Mouse (Mus musculus) stomach, postnatal 0 days (tissue): ENCODE results near the gene Ptch1. TPM values are rescaled to one million over a fixed set of nuclear protein-coding genes. Genes with fewer than 3 reads are reported as not detected.
A peak's percentile ranks its signal among the peaks of the same experiment; 100 is the strongest.

Experiments used
- ATAC-seq: fragments of 200-750 bp; cut with Nextera tagmentation; 2 replicates; pipeline ENCODE4 v1.8.0; 2017; ENCODE audit not compliant: low FRiP score, low TSS enrichment
- DNase-seq: peaks from one replicate; pipeline ENCODE4 v3.0.0-alpha.2; 2016; ENCODE audit warnings: low spot score
- H3K27ac ChIP-seq: fragments of 300-500 bp; sonication (generic); replicated peaks from 2 replicates; pipeline ENCODE4 v1.5.1; 2014; ENCODE audit warnings: mild to moderate bottlenecking, control low read depth
- H3K27me3 ChIP-seq: fragments of 300-500 bp; sonication (generic); 2 replicates; pipeline ENCODE4 v1.6.1; 2014; ENCODE audit warnings: low read length; ENCODE audit not compliant: control insufficient read depth, insufficient read depth
- H3K36me3 ChIP-seq: fragments of 300-500 bp; sonication (generic); 2 replicates; pipeline ENCODE4 v1.6.1; 2014; ENCODE audit warnings: low read length, mixed read lengths; ENCODE audit not compliant: control insufficient read depth, insufficient read depth
- H3K4me1 ChIP-seq: fragments of 300-500 bp; sonication (generic); replicated peaks from 2 replicates; pipeline ENCODE4 v1.6.1; 2014; ENCODE audit warnings: antibody characterized with exemption; ENCODE audit not compliant: control insufficient read depth, insufficient read depth
- H3K4me2 ChIP-seq: fragments of 300-500 bp; sonication (generic); replicated peaks from 2 replicates; pipeline ENCODE4 v1.6.1; 2014; ENCODE audit warnings: low read depth, mild to moderate bottlenecking, control low read depth, moderate library complexity
- H3K4me3 ChIP-seq: fragments of 300-500 bp; sonication (generic); 2 replicates; pipeline ENCODE4 v1.5.1; 2014; ENCODE audit warnings: low read depth, low read length, control low read depth
- H3K9ac ChIP-seq: fragments of 300-500 bp; sonication (generic); 2 replicates; pipeline ENCODE4 v1.6.1; 2014; ENCODE audit warnings: mild to moderate bottlenecking, low read length, control low read depth, mixed read lengths
- H3K9me3 ChIP-seq: fragments of 300-500 bp; sonication (generic); 2 replicates; pipeline ENCODE4 v1.6.1; 2016; ENCODE audit warnings: low read length; ENCODE audit not compliant: control insufficient read depth
- CTCF ChIP-seq: IDR thresholded peaks from 2 replicates; pipeline ENCODE4 v1.5.1; 2016; ENCODE audit warnings: antibody characterized with exemption, low read depth, mild to moderate bottlenecking, moderate library complexity
- EP300 ChIP-seq: optimal IDR thresholded peaks from 2 replicates; pipeline ENCODE3; 2016; ENCODE audit warnings: antibody characterized with exemption
- WGBS: fragments of 180-500 bp; shearing (Covaris S2); extraction: QIAGEN DNeasy Blood & Tissue Kit; methylation state at CpG from one replicate; pipeline ENCODE4 v1.1.7; 2014; 5-methylcytosine and 5-hydroxymethylcytosine counted together
- polyA plus RNA-seq: library from polyadenylated mRNA; unstranded; fragments of >200 nt; fragmentation: Nextera tagmentation; extraction: Ambion mirVana; gene quantifications from 2 replicates; pipeline ENCODE4 v1.2.1, GENCODE M21; 2015

The Ptch1 gene
- polyA plus RNA-seq, 1 experiment from 2014 or later = 8.5 TPM

DNA sequence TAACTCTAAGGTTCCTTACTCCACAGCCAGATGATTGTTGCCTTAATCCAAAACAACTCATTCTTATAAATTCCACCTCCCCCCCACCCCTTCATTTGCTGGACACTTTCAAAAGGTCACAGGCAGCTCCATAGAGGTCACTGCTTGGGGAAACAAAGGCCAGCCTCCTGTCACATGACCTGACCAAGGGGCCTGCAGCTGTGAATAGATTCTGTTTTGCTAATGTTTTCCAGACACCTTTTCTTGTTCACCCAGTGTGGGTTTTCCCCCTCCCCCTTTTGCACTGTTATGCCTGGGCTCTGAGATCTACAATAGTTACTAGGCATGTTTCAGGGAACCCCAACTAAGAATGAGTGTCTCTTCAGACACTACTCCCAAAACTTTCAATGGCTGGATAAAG, 31.9 kb downstream of the Ptch1 start:
- Histone ChIP-seq H3K27ac (no peak overlapping the region), H3K4me3 (no peak overlapping the region), H3K4me2 (no peak overlapping the region), H3K9ac (no peak overlapping the region), H3K27me3 (no peaks in the 10 kb centered on the region), H3K36me3 (peaks cover 35% of the 10 kb centered on the region), H3K4me1 (no peaks in the 10 kb centered on the region), H3K9me3 (no peaks in the 10 kb centered on the region)
- no peak for ATAC-seq
- no peak for DNase-seq
- TF ChIP-seq CTCF (no peak), EP300 (no peak)

DNA sequence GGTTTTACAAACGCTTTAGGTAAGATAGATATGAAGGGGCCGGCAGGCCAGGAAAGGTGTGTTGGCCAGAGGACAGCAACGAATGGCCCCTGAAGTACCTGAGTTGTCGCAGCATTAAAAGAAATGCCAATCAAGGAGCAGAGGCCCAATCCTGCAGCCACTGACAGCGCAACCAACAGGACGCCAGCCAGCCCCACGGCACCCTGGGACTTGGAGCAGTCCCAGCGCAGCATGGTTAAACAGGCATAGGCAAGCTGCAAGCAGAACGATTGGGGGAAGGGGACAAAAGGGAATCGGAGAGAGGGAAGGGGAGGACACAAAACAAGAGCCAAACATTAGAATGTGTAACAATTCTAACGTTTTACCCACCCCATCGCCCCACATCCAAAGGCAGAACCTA, 32.8 kb downstream of the Ptch1 start:
- no peak overlapping the region for H3K4me2 ChIP-seq
- H3K36me3 ChIP-seq = peaks cover 39% of the 10 kb centered on the region
- H3K4me1 ChIP-seq = no peaks in the 10 kb centered on the region
- no peak for TF ChIP-seq CTCF
- no peak for TF ChIP-seq EP300
- H3K4me3 ChIP-seq = no peak overlapping the region
- no peak overlapping the region for H3K27ac ChIP-seq
- WGBS = 77% methylated on average over 12 of the region's 12 CpGs
- H3K27me3 ChIP-seq = no peaks in the 10 kb centered on the region
- H3K9me3 ChIP-seq = no peaks in the 10 kb centered on the region
- DNase-seq = no peak
- no peak overlapping the region for H3K9ac ChIP-seq
- no peak for ATAC-seq

DNA sequence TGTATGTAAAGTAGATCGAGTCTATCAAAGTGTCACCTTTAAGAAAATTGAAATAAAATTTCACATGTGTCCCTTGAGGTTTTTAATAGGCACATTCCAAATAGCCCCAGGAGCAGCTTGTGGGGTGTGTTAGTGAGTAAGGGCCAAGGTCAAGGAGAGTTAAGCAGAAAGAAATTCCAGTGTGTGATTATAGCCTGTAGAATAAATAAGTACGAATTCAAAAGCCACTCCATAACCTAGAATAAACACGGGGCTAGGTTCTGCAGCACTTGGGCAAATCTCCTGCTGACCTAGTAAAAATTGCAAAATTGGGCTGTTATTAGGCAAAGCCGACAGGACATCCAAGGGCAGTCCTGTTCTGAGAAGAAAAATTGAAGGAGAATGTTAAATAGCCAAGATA, 38.4 kb downstream of the Ptch1 start:
- no peak overlapping the region for H3K4me2 ChIP-seq
- H3K27me3 ChIP-seq = no peaks in the 10 kb centered on the region
- 38% methylated on average over 4 of the region's 4 CpGs for WGBS
- H3K9ac ChIP-seq = no peak overlapping the region
- H3K36me3 ChIP-seq = peaks cover 50% of the 10 kb centered on the region
- H3K4me1 ChIP-seq = no peaks in the 10 kb centered on the region; the same call in 1 of the 2 replicates
- no peak overlapping the region for H3K4me3 ChIP-seq
- no peak overlapping the region for H3K27ac ChIP-seq
- DNase-seq (no peak), ATAC-seq (no peak)
- no peak for TF ChIP-seq EP300
- no peak for TF ChIP-seq CTCF
- no peaks in the 10 kb centered on the region for H3K9me3 ChIP-seq

DNA sequence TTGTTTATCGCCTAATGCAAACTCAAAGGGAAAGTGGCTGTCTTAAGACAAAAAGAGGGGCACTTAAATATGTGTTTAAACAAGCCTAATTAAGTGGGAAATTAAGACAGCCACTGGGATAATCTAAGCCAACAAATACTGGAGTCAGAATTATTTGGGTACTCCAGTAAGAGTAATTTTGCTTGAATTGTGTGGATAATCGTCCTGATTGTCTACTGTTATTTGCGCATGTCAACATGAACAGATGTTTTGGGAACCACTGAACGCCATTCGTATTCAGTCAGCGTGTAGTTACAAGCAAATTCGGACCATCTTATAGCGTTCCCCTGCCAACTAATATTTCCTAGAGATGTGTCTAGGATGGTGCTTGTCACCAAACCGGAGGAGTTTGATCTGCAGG, 42.5 kb downstream of the Ptch1 start:
- Histone ChIP-seq H3K27me3 (no peaks in the 10 kb centered on the region), H3K4me3 (no peak overlapping the region), H3K9ac (no peak overlapping the region), H3K27ac (no peak overlapping the region), H3K4me2 (no peak overlapping the region), H3K9me3 (no peaks in the 10 kb centered on the region), H3K4me1 (peaks cover 3% of the 10 kb centered on the region; the same call in 1 of the 2 replicates), H3K36me3 (peaks cover 40% of the 10 kb centered on the region)
- no peak for ATAC-seq
- TF ChIP-seq CTCF (no peak), EP300 (no peak)
- 67% methylated on average over 9 of the region's 9 CpGs for WGBS
- DNase-seq = no peak

DNA sequence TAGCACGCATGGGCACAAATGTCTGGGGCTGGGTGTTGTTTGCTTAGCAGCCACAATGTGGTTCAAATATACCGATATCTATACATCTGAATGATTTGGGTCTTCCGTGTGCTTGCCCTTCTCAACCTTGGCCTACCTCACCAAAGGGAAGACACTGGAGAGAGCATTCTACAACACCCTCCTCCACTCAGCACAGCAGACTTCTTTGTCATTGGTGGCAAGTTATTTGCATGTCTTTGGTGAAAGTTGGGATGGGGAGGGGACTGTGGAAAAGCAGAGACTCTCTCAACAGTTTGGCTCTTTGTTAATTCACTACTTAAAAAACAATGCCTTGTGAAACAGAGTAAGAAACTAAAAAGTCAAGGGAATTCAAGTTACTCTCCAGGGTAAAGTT, 43.0 kb downstream of the Ptch1 start:
- peaks cover 3% of the 10 kb centered on the region; the same call in 1 of the 2 replicates for H3K4me1 ChIP-seq

DNA sequence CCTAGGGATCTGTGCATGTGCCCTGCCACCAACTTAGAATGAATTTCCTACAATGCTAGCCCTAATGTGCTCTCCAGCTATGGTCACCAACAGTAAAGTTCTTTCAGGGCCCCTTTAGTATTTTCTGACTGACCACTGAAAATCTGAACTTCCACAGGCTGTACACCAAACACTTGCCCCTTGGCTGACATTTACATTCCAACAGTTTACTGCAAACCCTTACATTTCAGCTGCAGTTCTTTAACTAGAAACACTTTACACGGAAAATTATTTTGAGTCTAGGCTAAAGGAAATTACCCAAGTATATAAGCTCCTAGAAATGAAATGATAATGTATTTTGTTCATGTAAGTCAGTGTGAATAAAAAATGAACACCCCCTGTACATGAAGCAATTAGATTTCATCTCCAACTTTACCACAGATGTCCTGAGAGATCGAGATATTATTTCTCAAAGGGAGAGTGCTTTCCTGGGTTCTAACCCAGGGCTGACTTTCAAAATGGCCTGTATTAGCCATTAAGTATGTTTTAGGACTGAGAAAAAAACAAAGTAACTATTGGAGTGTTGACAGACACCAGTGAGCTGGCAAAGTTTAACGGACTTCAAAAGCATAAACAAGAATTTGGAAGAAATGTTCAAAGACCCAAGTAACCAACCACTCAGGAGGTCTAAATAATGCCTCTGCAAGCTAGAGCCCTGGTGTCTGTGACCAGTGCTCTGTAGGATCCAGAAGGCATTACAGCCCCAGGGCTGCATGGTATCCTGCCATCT, 43.6 kb downstream of the Ptch1 start:
- Histone ChIP-seq H3K27me3 (no peaks in the 10 kb centered on the region), H3K9ac (no peak overlapping the region), H3K4me2 (no peak overlapping the region), H3K4me3 (no peak overlapping the region), H3K9me3 (no peaks in the 10 kb centered on the region), H3K36me3 (peaks cover 39% of the 10 kb centered on the region), H3K4me1 (peaks cover 3% of the 10 kb centered on the region; the same call in 1 of the 2 replicates), H3K27ac (0 out of 2 replicates have a peak overlapping the region, but pooled peaks have one; percentile 24)
- TF ChIP-seq CTCF (no peak), EP300 (no peak)
- ATAC-seq (no peak), DNase-seq (no peak)
- 47% methylated on average over 3 of the region's 3 CpGs for WGBS

More for the DNA sequence above, 43.0 kb downstream of the Ptch1 start:
- no peak for ATAC-seq
- Histone ChIP-seq H3K27me3 (no peaks in the 10 kb centered on the region), H3K9me3 (no peaks in the 10 kb centered on the region), H3K36me3 (peaks cover 37% of the 10 kb centered on the region), H3K9ac (no peak overlapping the region), H3K27ac (0 out of 2 replicates have a peak overlapping the region, but pooled peaks have one; percentile 24), H3K4me3 (no peak overlapping the region), H3K4me2 (no peak overlapping the region)
- TF ChIP-seq EP300 (no peak), CTCF (no peak)
- 54% methylated on average over 3 of the region's 3 CpGs for WGBS
- no peak for DNase-seq
